Mouse (Mus musculus) liver (tissue): ENCODE measurements around the gene Ncf4.
A peak's percentile ranks its signal among the peaks of the same experiment; 100 is the strongest.
"Not testable (repeated sequence)": the region's sequence is repeated elsewhere in the genome, so short reads cannot be mapped to it uniquely, and the experiment has no call there.

Experiments used
- DNase-seq: peaks from one replicate; pipeline ENCODE4 v3.0.0-alpha.2; 2020; ENCODE audit warnings: mixed read lengths

Ncf4 gene

DNA sequence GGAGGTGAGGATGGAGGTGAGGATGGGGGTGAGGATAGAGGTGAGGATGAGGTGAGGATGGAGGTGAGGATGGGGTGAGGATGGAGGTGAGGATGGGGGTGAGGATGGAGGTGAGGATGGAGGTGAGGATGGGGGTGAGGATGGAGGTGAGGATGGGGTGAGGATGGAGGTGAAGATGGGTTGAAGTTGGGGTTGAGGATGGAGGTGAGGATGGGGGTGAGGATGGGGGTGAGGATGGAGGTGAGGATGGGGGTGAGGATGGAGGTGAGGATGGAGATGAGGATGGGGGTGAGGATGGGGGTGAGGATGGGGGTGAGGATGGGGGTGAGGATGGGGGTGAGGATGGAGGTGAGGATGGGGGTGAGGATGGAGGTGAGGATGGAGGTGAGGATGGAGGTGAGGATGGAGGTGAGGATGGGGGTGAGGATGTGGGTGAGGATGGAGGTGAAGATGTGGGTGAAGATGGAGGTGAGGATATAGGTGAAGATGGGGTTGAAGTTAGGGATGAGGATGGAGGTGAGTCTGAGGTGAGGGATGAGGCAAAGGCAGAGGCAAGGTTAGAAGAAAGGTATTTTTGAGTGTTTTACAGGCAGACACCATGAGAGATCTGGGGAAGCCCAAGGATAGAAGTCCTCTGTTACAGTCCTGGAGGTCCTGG, 12.1 kb downstream of the Ncf4 start:
- DNase-seq, result not testable (repeated sequence)

DNA sequence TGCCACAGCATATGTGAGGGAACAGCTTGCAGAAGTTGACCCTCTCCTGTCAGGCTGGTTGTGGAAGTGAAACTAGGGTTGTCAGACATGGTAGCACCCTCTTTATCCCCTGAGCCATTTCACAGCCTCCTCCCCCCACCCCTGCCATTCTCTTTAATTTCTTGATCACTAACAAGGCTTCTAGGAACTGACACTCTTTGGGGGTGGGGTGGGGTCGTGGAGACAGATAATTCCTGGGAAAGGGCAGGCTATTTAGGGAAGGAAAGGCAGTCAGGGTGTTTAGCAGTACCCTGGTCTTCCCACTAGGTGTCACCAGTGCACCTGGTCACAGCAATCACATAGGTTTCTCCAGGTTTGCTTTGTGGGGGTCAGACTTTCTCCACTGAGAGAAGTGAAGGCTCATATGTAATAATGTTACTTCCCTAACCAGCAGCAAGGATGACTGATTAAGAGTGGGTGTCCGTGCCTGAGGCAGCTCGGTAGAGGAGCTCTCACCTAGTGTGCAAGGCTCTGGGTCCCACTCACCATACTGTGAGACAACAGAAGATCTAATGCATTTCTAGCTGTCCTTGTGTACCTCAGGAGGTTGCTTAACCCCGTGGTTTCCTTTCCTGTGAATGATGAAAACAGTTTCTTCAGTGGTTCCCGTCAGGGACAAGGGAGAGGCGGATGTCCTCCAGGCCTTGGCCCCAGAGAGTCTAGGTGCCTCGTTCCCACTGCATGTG, 12.9 kb downstream of the Ncf4 start:
- peak; percentile 67 for DNase-seq

DNA sequence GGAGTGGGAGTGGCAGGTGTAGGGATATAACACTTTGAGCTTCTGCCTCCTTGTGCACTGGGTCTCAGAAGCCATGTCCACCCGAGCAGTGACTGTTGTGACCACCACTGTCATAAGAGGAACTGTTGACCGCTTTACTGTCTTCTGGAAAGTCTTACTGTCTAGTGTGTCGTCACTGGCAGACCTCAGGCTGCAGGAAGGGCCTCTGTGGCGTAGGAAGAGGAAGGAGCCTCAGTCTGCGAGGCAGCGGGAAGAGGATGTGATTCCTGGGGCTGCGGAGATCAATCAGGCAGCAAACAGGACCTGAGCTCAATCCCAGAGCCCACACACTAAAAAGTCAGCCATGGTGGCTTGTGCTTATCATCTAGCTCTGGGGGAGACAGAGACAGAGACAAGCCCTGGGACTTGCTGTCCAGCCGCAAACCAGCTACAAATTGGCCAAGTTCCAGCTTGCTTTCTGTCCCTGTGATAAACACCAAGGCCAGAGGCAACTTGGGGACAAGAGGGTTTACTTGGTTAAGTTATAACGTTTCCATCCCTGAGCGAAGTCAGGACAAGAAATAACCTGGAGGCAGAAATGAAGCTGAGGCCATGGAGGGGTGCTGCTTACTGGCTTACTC, 13.8 kb downstream of the Ncf4 start:
- peak; percentile 45 for DNase-seq

DNA sequence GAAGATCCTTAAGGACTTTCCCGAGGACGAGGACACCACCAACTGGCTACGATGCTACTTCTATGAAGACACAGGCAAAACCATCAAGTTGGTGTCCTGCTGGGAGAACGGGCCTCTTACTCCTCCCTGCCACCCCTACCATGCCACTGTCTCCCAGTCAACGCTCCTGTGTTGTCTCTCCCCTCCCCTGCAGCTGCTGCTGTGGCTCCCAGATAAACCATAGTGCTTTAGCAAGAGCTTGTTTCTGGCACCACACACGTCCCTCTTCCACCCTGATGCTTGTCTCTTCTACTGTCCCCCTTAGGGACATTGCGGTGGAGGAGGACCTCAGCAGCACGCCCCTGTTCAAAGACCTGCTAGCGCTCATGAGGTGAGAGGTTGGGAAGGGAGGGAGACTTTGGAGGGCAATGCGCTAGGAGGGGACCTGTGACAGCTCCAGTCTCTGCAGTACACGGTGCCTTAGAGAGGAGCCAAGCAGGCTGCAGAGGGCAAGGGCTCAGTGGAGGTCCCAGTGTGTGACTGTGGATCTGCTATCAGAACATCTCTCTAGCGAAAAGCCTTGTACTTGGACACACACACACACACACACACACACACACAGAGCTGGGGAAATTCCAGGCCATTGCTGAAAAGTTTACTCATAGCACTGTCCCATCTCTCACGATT, 16.2 kb downstream of the Ncf4 start:
- peak; percentile 82 for DNase-seq

DNA sequence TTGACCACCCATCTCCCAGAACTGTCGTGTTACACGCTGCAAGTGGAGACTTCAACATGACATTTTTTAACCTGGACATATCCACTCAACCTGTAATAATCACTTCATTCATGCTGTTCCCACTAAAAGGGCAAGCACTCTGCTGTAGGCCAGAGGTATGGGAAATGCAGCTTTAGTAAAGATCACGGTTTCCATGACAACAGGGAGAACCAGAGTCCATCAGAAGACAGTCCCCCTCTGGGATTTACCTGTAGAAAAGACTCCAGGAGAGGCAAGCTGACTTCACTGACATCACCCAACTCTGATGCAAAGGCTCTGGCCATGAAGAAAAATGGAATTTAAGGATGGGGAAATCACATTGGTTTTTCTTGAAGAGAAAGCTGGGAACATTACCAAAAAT, 18.7 kb downstream of the Ncf4 start:
- DNase-seq, result no peak

DNA sequence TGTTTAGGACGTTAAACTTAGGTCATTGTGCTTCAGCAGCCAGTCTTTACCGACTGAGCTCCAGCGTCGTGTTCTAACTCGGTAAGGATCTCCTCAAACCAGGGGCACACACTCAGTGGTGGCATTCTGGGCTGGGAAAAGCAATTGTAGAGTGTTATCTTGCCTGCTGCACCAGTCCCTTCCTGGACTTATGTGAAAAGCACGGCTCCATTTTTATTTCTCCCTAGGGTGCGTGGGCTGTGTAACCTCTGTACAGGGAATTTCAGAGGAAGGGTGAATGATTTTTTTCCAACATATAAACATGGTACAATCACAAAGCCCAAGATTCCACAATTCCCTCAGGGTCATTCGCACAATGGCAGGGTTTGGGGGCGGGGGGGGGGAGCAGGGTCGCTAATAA, 22.8 kb downstream of the Ncf4 start:
- DNase-seq, result no peak

DNA sequence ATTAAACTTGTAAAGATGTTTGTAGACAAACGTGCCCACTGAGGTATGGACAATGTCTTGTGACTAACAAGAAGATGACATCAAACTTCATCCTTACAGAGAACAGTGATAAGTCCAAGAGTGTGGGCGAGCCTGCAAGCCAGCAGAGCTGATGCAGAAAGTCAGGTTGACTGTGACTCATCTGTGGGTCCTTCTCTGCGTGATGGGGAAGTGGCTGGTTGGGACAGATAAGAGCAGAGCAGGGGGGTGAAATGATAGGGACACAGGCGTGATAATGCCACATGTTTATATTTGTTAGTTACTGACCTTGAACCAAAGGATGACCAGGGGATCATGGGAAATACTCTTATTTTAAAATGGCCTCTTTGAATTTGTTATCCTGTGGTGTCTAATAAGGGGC, 23.3 kb downstream of the Ncf4 start:
- peak; percentile 84 for DNase-seq

DNA sequence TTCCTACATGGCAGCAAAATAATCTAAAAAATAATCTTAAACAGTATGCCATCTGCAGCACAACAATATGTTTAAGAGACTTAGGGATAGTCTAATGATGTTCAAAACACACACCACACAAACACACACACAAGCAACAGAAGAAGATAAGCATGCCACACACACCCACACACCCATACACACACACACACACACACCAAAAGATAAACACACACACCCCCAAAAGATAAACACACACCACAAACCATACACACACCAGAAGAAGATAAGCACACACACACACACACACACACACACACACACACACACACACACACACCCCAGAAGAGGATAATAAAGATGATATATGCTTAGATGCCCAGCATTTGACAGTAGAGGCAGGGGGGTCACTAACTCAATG, 26.6 kb downstream of the Ncf4 start:
- peak; percentile 29 for DNase-seq

DNA sequence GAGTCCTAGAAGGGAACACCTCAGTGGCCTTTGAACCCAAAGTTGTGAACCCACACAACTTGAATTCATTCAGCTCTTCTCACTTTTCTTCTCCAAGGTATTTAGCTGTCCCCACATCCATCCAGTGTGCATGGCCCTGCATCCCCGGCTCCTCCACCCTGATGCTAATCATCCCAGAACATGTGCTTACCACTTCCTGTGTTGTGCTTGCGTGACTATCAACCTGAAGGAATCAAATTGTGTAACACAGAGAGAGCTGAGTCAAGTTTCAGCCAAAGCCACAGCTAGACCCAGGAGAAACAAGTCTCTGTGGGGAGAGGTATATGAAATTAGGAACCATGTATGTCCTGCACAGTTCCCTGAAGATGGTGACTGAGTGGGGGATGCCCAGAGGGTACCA, 33.7 kb downstream of the Ncf4 start:
- DNase-seq, result no peak

DNA sequence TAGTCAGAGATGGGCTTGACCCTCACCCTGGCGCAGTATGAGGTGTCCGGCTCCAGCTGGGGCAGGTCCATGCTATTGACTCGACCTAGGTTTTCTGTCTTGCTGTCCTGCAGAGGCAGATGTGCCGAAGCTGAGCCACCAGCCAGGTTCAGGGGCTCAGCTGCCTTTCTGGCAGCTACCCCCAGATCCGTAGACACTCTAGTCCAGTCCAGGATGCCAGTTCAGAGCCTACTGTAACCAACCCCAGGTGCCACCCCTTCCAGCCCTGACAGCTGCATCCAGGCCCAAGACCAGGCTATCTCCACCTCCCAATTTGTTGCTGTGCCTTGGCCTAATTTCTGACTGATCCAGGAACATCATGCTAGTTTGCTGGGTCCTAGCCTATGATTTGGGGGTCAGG, 43.3 kb downstream of the Ncf4 start:
- no peak for DNase-seq

DNA sequence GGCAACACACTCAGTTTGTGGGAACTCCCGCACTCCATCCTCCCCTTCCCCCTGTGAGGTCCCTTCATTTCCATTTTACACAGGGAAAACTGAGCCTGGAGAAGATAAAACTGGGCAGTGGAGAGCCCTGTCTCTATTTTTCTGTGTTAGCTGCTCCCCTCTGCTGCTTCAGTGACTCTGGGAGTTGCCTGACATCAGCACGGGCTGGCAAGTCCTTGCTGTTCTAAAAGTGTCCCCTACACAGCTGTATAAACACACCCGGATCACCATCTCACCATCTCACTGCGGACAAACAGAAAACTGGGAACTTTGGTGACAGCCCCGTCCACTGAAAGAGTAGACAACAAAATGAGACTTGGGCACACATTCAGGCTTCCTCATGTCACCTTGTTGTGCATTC, 45.2 kb downstream of the Ncf4 start:
- DNase-seq, result not testable (repeated sequence)

DNA sequence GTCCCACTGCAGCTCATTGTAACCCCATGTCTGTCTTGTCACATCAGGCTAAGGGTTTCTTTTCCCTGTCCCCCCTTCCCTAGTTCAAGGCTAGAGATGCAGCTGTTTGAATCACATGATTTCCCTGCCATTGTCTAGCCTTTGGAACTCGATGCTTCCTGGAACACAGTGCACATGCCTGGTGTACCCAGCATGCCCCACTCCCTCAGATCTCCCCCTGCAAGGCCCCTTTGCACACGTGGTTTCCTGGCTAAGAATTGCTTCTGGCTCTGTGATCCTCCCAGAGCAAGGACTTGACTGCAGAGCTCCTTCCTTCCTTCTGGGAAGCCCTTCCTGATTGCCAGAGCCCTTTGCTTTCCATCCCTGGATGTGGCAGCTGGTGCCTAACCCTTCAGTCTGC, 48.6 kb downstream of the Ncf4 start:
- not testable (repeated sequence) for DNase-seq

DNA sequence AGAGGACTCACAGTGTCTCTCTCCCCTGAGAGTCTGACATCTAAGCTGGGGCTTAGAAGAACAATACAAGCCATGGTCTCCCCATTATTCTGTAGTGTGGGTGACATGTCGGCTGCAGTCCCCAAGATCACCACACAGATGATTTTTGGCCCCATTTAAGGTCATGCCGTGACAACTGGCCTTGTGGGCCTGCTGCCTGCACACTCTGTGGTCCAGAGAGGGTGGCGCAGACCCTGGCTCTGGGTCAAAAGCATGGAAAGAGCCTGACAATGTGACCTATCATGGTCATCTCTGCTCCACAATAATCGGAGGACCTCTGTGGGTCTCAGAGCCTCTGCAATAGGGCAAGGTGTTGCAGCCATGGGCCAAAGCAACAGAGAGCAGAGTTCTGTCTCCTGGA, 49.1 kb downstream of the Ncf4 start:
- no peak for DNase-seq

DNA sequence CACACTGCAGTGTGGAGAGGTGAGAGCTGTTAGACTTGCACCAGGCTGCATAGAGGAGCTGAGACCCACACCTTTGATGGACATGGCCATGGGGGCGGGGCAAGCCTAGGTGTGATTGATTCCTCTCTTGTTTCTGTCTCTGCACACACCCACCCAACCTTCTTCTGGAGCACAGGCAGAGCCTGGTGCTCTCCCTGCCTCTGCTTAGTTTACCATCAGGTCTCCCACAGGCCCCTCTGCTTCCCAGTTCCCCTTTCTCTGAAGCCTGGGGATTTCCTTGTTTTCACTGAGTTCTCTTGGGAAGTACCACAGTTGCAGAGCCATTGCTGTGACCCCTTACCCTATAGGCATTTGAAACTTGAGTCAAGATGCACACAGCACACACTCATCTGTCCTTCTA, 54.0 kb downstream of the Ncf4 start:
- no peak for DNase-seq

DNA sequence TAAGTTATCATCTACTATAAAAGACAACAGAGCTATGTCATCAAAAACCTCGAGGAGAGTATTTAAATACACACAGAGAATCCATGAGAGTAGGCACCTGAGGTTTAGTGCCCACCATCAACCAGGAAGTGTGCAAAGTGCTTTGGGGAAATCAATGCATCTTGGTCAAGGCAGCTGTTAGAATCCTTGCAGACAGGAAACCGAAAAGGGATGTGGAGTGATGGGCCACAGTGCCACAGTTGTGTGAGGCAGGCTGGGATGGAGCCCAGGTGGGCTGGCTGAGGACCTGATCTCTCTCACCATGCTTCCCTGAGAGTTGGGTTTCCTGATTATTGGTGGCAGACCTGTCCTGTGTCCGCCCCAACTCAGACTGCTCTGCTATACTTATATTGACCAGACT, 55.0 kb downstream of the Ncf4 start:
- no peak for DNase-seq

DNA sequence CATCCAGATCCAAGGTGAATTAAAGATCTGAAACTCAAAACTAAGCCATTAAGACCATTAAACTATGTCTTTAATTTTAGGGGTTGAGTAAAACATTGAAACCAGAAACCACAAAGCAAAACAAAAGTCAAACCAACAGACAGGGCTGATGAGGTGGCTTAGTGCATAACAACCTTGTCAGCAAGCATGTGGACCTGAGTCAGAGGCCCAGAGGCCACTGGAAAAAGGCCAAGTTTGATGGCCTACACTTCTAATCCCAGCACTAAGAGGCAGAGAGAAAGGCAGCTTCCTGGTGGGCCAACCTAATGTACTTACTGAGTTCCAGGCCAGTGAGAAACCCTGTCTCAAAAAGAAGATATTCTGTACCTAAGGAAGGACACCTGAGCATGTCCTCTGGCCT, 56.2 kb downstream of the Ncf4 start:
- no peak for DNase-seq

DNA sequence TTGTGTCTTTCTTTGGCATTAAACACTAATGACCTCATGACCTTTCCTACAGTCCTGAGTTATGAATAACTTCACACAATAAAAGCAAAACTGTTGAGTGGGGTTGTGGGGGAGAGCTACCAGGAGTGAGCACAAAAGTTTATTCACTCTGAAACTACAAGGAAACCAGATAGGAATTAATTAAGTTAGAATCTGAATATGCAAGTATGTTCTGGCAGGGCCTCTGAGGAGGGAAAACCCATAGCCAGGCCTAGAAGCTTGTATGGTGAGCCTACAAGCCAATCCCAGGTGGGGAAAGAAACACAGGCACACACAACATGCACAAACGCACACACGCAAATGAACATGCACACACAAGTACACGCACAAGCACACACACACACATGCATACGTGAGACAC, 58.1 kb downstream of the Ncf4 start:
- no peak for DNase-seq

DNA sequence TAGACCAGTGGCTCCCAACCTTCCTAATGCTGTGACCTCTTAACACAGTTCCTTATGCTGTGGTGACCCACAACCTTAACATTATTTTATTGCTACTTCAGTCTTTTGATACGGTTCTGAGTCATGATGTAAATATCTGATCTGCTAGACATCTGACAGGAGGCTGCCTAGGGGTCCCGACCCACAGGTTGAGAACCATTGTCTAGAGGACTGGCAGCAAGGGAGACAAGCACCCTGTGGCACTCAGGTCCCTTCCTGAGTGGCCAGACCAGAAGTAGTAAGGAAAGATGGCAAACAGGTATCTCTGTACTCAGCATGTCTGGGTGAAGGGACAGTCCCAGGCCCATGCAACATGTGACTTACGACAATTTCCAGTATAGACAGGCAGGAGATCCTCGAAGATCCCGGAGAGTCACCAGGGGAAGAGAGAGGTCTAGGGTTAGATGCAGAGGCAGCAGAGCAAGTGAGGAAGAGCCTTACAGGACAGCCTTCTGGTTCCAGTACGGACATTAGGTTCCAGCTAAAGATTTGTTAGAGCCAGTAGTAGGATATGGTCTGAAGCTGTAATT, 59.1 kb downstream of the Ncf4 start:
- no peak for DNase-seq

DNA sequence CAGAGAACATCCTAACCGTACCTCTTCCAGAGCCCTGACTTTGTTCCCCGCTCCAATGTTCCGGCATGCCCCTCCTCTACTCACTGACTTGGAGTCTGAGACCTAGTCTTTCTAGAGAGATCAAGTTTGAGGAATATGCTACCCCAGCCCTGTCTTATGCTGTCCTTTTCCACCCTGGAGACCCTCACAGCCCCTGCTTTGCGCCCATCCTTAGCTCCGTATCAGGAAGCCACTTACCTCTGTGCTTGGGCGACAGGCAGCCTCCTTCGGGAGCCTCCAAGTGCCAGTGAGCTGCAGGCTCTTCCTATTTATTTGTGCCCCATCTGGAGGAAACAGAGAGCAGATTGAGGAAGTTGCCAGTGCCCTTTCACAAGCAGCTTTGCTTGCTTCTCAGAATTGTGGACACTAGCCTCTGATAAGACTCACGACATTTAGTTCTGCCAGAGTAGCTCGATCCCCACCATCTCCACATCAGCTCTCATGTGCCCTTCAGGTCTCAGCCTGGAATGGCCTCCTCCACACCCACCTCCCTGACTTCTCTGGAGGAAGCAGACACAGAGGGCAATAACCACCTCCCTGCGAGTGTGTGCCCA, 60.8 kb downstream of the Ncf4 start, which contains the start of gene Csf2rb2:
Gene Csf2rb2, minus strand, starts transcription at position 381 of the 593 bp plus-strand sequence.
- no peak for DNase-seq

DNA sequence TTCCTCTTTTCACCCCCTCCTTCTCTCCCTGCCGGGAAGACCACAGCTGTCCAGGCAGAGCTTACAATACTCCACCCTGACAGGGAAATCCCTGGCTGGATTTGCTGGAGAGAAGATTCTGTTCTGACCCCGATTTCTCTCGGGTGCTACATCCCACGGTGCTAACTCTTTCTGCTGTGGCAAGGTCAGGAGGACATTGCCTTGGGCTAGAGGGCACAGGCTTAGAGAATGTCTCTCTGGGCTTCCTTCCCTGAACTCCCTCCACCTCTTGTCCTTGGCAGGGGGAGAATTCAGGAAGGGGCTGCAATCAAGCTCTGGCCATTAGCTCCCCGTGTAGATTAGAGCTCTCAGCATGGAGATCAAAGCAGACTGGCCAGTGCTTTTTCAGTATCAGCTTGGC, 65.3 kb downstream of the Ncf4 start:
- no peak for DNase-seq

DNA sequence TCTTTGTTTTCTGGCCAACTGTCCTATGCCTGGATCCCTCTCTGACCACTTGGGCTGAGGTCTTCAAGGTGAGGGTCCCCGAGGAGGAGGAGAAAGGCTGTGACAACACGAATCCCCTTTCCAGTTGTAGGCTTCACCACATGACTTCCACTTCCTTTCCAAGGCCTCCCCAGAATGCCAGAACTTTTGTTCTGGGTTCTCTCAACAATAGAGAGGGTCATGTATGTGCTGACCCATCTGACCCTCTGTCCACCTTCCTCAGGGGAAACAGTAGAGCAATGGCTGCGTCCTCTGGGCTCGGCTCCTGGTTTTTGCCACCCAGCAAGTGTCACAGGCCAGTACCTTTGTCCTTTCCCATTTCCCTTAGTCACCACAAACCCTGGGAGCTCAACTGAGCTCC, 66.4 kb downstream of the Ncf4 start:
- no peak for DNase-seq
